Mouse (Mus musculus): Measurements from ENCODE around the gene Ubac2.

Ubac2 gene

DNA sequence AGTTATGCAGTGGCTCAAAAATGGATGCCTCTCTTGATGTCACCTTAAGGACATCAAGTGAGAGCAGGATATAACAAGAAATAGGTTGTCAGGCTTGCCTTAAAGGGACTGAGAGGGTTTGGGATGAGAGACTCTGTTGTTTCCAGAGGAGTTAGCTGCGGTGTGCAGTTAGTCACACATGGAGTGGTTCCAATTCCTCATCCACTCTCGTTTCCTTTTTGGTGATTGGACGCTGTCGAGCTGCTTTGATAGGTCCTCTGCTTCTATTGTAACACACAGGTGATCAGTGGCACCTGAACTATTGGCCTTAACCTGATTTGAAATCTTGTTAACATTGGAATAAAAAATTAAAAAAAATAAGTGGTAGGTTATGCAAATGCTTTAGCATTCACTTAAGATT is 44.3 kb downstream of the Ubac2 start:
- DNase-seq (ENCODE audit: low read depth, low spot score), result no peak

DNA sequence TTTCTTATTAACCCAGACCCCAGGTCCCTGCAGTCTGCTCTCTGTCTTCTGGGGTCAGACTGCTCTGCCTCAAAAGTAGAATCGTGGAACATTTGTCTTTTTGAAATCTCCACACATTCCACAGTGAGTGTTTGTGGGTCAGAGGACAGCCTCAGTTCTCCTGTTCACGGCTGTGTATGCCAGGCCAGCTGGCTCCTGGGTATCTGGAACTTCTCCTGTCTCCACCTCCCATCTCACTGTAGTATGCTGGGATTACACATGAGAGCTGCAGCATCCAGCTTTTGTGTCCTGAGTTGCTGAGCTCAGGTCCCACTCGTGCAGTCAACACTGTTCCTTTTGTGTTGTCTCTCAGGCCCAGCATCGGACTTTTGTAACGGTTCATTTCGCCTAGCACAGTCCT is 46.5 kb downstream of the Ubac2 start:
- no peak for DNase-seq (ENCODE audit: low read depth, low spot score)

GRCm38 (mm10) chr14:121926901-121927300 is 48.5 kb downstream of the Ubac2 start:
- DNase-seq (ENCODE audit: low read depth, low spot score), result no peak

- DNase-seq (ENCODE audit: low read depth, low spot score), result no peak
Measured at GRCm38 (mm10) chr14:121927451-121927850, 49.0 kb downstream of the Ubac2 start.

GRCm38 (mm10) chr14:121928375-121929137 is 50.1 kb downstream of the Ubac2 start:
- no peak for DNase-seq (ENCODE audit: low read depth, low spot score)

GRCm38 (mm10) chr14:121929243-121929951 is 51.0 kb downstream of the Ubac2 start:
- no peak for DNase-seq (ENCODE audit: low read depth, low spot score)

GRCm38 (mm10) chr14:121930731-121931383 is 52.4 kb downstream of the Ubac2 start:
- DNase-seq (ENCODE audit: low read depth, low spot score), result no peak

DNA sequence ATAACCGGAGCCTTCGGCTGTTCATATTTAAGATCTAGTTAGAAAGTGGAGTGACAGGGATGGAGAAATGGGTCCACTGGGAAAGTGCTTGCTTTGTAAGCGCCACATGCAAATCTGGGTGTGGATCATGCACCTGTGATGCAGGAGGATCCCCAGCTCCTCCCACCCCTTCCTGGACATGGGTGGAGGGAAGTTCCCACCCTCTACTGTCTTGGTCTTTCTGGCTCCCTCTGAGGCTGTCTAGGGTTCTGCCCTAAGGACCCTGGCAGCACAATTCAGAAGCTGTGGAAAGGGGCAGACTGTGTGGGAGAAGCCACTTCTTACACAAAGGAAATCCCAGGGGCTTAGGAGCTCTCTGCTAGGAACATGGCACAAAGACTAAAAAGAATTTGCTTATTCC is 53.2 kb downstream of the Ubac2 start:
- no peak for DNase-seq (ENCODE audit: low read depth, low spot score)

DNA sequence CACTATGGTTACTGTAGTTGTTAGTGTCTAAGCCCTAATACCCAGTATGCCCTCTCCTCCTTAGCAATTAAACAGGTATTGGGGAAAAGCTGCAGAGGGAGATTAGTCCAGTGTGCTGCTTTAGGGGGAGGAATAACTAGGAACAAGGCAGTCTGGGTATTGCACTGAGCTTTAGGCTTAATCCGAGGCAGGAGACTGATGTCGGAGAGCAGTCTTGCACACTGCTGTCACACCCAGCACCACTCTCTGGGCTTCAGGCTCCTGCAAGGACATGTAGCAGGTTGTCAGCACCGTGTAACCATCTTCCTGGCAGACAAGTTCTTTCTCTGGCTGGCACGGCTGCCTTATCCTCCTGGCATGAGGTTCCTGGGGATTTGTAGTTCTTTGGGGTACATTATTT is 53.8 kb downstream of the Ubac2 start:
- DNase-seq (ENCODE audit: low read depth, low spot score), result no peak

DNA sequence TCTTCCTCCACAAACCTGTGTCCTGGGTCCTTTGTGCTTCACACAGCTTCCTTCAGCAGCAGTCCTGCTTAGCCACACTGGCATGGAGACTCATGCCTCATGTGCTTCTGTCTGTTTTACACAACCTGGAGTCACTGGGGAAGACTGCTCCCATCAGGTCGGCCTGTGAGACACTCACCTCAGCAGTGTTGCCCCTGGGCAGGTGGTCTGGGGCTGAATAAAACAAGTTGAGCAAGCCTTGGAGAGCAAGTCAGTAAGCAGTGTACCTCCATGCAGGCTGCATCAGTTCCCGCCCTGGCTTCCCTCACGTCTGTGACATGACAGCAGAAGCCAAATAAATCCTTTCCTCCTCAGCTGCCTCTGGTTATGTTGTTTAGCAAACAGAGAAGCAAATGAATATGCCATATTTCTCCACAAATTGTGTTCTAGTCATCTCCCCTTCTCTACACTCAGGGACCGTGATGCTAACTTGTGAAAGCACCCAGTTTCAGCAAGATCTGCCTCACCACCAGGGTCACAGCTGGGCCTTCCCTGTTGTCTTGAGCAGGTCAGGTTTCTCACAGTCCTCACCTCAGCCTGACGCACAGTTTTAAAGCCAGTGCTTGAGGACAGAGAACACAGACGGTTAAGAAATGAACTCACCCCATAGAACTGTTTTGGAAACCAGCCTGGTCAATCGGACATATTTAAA is 55.6 kb downstream of the Ubac2 start:
- no peak for DNase-seq (ENCODE audit: low read depth, low spot score)

DNA sequence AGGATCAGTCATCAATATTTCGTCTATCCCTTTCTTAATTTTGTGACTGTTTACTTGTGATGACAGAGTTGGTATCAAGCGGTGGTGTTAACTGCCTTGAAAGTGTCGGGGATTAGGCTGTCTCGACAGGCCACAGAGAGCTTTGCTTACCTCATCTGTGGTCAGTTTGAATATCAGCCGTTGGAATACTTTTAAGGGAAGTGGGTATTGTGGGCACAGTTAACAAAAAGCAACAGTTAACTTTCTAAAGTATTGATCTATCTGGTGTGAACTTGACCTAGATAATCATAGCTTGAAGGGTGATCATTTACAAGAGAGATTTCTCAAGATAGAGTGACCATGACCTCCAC is 56.2 kb downstream of the Ubac2 start:
- DNase-seq (ENCODE audit: low read depth, low spot score), result no peak

DNA sequence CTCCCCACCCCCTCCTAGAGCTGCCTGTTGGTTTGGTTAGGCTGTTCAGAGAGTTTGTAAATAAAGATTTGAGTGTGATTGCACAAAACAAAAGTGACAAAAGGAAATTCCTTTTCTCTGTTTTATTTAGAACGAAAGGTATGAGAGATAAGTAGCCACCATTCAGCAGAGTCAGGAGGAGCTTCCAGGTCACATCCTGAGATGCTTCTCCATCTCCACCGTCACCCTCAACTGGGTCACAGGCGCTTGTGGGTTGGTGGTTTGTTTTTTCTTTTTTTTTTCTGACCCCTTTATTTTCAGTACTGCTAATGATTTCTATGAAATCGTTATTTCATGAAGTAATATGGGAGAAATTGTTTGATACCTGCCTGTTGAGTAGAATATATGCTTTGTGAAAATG is 57.9 kb downstream of the Ubac2 start:
- DNase-seq (ENCODE audit: low read depth, low spot score), result no peak

- no peak for DNase-seq (ENCODE audit: low read depth, low spot score)
Measured at GRCm38 (mm10) chr14:121936856-121937255, 58.4 kb downstream of the Ubac2 start.

GRCm38 (mm10) chr14:121937601-121938255 is 59.3 kb downstream of the Ubac2 start:
- no peak for DNase-seq (ENCODE audit: low read depth, low spot score)

GRCm38 (mm10) chr14:121938256-121939191 is 60.1 kb downstream of the Ubac2 start:
- DNase-seq (ENCODE audit: low read depth, low spot score), result no peak

DNA sequence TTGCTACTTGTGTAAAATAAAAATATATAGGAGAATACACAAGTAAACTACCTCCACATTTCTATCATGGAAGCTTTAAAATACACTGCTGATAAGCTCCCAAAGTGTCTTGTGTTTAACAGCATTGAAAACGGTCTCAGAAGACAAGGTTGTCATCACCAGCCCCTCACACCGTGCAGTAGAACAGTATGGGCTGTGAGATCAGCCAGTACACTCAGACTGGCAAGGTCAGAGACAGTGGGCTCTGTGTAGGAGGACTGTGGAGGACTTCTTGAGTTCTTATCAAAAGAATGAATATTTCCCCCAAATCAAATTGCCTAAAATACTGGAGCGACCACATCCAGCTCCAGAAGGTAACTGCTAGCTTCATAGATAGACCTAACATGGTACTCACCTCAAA is 61.2 kb downstream of the Ubac2 start:
- DNase-seq (ENCODE audit: low read depth, low spot score), result no peak

DNA sequence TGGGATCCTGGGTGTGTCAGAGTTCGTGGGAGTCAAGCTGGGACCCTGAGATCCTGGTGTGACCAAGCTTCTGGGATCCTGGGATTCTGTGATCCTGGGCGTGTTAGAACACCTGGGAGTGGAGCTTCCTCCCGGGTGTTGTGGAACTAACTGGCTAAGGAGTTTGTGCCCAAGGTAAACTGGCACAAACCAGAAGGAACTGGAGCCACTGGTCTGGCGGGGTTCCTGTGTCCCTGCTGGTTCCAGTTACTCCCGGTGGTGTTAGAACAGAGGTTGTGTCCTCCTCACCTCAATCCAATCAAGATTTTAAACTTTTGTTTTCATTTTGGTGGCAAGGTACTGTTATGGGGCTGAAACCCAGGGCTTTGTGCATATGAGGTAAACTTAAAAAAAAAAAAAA is 67.7 kb downstream of the Ubac2 start:
- DNase-seq (ENCODE audit: low read depth, low spot score), result no peak

GRCm38 (mm10) chr14:121946728-121947127 is 68.3 kb downstream of the Ubac2 start:
- DNase-seq (ENCODE audit: low read depth, low spot score), result no peak

- DNase-seq (ENCODE audit: low read depth, low spot score), result no peak
Measured at GRCm38 (mm10) chr14:121947201-121947760, 68.9 kb downstream of the Ubac2 start.

- DNase-seq (ENCODE audit: low read depth, low spot score), result no peak
Measured at GRCm38 (mm10) chr14:121947966-121948365, 69.5 kb downstream of the Ubac2 start.
